Mouse (Mus musculus): ENCODE results near the gene Syngr3.

The Syngr3 gene

GRCm38 (mm10) chr17:24644030-24644715 is 45.6 kb downstream of the Syngr3 start:
- no peak for DNase-seq (ENCODE audit: low spot score)

DNA sequence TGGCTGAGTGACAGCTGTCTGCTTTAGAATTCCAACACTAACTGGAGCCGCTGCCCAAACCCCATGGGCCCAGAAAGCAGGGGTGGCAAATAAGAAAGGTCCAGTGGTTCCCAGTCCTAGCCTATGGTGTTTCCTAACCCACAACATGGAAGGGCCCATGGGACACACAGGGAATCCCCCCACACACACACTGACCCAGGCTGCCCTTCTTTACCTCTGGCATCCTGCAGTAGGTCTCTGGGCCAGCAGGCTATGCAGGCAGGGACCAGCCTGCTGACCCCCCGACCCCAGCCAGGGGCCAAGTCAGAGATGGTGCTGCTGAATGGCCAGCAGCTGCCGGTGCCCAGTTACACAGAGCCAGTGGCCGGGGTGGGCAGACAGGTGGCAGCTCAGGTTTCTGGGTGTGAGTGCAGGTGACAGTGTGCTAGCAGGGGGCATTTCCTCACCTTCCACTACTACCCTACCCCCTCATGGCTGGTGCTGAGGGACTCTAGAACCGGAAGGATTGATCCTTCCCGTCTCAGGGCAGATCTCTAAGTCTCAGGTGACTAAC is 46.9 kb downstream of the Syngr3 start:
- DNase-seq (ENCODE audit: low spot score): no peak

DNA sequence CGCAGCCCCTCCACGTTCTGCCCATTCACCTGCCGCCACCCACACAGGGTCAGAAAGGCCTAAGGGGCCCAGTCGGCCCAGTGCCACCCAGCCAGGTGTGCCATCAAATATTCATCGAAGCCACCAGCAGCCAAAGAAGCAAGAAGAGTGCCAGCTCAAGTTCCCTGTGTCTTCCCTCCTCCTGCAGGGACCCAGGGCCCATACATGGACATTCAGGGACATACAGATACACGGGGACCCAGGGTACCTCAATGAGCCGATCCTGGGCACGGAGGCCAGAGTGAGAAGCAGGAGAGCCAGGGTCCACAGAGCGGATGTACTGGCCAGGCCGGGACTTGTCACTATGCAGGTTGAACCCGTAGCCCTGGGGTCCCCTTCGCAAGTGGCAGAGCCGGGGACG is 47.8 kb downstream of the Syngr3 start:
- DNase-seq (ENCODE audit: low spot score): no peak

GRCm38 (mm10) chr17:24640581-24640980 is 49.2 kb downstream of the Syngr3 start:
- no peak for DNase-seq (ENCODE audit: low spot score)

DNA sequence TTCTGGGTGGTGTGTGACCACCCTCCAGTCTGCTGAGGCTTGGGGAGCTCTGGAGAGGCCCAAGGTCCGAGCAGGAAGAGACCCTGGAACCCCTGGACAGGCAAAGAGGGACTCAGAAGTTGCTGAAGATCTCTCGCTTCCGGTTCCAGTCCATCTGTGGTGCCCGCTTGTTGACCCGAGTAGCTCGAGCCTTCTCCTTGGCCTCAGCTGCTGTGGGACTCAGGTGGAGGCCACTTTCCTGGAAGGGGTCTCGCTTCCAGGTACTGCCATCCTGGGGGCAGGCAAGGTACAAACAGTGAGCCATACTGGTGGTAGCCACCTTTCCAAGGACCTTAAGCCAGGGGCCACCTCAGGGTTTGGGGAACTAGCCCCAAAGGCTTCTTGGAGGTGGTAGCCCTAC is 49.6 kb downstream of the Syngr3 start:
- DNase-seq (ENCODE audit: low spot score): no peak

DNA sequence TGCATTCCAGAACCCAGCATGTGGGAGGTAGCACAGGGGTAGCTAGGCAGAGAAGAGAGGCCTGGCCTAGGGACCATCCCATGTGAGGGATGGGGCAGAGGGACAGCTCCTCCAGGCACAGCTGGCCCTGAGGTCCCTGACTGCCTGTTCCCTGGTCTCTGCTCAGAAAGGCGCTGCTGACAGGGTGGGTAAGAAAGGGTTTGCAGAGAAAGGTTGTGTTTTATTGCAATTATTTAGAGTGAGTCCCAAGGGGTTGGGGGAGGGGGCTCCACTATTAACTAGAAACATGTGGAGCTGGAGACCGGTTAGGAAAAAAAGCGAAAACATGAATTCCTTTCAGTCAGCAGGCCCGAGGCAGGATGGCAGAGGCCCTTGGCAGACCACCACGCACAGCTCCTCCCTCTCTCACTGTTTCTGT is 50.2 kb downstream of the Syngr3 start:
- no peak for DNase-seq (ENCODE audit: low spot score)

- peak; percentile 30 for DNase-seq (ENCODE audit: low spot score)
Observed at GRCm38 (mm10) chr17:24638840-24639239, 50.9 kb downstream of the Syngr3 start.

- no peak for DNase-seq (ENCODE audit: low spot score)
Observed at GRCm38 (mm10) chr17:24638214-24638613, 51.5 kb downstream of the Syngr3 start.

- DNase-seq (ENCODE audit: low spot score): no peak
Observed at GRCm38 (mm10) chr17:24636781-24637481, 52.8 kb downstream of the Syngr3 start.

DNA sequence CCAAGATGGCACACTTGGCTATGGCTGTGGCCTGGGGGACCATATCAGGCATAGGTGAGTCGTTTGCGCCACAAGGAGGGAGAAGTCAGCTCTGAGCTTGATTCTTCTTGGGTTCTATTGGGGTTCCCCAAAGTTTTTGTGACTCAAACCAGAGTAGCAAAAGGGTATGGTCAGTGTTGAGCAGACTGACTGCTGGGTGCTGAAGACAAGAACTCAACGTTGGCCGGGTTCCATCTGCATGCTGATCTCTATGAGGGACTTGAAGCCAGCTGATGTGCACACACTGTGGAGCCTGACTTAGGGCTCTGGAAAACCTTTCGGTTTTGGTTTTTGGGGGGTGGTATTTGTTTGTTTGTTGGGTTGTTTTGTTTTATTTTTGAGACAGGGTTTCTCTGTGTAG is 54.1 kb downstream of the Syngr3 start:
- no peak for DNase-seq (ENCODE audit: low spot score)
